Mouse (Mus musculus) embryo, embryonic 10.5 days (tissue): Measurements from ENCODE around the gene Pagr1a.

Source experiments
- DNase-seq: peaks from one replicate; pipeline ENCODE4 v3.0.0-alpha.2; 2015; ENCODE audit warnings: low spot score

The Pagr1a gene

DNA sequence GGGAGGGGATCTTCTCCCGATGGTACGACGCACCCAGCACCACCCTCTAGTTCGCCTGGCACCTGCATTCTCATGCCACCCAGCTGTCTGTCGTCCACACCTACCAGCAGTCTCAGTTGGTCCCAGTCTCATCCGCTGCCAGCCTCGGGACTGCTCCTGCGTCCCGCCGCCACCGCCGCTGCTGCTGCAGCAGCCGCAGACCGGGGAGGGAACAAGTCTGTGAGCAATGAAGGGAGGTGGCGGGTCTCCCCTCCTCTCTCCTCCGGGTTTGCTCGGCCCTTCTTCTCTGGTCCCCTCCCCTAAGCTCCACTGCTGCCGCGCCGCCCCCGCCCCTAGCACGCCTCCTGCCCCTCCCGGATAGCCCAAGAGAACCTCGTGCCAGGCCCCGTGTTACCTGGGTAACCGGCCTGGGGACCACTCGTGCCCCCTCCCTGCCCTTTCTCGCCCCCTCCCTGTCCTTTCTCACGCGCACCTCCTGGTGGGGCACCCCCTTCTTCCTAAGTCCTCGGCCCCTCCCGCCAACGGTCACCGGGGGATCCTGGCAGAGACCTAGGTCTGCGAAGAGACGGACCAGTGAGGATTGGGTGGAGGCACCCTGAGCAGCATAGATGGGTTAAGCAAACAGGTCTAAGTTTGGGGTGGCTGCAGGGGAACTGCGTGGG lies 3.9 kb upstream of the Pagr1a start, which contains the start of the genes Gm42742 and Prrt2:
Gene Gm42742, minus strand, starts transcription at position 197 of the 662 bp plus-strand sequence.
Gene Prrt2, minus strand, starts transcription at position 311 of the 662 bp plus-strand sequence.
- peak; percentile 71 for DNase-seq

DNA sequence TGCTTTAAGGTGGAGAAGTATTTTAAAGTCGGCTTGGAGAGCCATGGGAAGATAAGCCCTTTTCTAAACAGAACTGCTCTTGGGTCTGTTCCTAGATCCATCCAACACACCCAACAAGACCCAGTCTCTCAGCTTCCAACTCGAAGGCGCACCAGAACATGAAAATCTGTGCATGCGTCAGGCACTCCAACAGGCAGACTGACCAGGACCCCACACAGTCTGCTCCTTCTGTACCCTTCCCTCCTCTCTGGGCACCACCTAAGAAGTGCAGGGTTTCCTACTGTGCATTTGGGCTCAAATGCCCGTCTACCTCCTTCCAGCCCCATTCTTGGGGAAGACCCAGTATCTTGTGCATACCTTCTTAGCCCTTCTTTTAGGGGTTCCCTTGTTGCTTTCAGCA lies 3.3 kb upstream of the Pagr1a start:
- no peak for DNase-seq

DNA sequence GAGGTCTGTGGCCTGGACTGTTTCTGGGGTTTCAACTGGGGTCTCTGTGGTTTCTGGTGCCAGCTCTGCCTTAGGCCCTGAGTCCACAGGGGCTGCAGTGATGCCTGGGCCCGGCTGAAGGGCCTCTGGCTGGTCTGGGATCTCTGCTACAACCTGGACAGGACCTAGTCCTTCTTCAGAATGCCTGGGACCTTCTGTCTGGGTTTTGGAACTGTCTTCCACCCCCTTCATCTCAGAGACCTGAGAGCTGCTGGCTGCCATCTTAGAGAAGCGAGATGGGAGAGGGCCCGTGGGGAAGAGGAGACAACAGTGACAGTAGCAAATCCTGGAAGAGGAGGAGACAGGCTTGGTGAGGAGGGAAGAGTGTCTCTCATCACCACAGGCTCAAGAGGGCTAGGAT lies 2.9 kb upstream of the Pagr1a start:
- DNase-seq = no peak

DNA sequence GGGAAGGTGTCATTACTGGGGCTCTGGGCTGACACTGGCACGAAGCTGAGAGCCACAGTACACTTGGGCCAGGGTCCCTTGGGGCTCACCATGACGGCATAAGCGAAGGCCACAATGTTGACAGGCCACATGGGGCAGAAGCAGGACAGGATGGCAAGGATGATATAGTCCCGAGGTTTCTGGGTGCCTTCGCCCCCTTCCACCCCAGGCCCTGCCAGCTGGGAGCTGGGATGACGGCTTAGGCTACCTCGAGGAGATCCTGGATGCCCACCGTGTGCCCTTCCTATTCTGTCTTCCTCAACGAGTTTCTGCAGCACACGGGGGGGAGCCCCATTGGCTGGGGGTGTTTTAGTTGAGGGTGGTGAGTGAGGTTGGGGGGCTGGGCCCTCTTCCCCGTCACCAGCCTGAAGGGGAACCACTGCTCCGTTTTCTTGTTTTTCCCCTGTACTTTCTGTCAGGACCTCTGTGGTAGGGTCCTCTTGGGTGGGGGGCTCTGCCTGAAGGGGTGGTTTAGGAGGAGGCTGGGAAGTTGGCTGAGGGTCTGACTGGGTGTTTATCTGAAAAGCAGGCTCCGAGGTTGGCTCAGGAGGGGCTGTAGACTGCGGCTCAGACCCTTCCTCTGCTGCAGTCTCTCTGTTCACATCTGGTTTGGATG lies 2.3 kb upstream of the Pagr1a start:
- DNase-seq = no peak

DNA sequence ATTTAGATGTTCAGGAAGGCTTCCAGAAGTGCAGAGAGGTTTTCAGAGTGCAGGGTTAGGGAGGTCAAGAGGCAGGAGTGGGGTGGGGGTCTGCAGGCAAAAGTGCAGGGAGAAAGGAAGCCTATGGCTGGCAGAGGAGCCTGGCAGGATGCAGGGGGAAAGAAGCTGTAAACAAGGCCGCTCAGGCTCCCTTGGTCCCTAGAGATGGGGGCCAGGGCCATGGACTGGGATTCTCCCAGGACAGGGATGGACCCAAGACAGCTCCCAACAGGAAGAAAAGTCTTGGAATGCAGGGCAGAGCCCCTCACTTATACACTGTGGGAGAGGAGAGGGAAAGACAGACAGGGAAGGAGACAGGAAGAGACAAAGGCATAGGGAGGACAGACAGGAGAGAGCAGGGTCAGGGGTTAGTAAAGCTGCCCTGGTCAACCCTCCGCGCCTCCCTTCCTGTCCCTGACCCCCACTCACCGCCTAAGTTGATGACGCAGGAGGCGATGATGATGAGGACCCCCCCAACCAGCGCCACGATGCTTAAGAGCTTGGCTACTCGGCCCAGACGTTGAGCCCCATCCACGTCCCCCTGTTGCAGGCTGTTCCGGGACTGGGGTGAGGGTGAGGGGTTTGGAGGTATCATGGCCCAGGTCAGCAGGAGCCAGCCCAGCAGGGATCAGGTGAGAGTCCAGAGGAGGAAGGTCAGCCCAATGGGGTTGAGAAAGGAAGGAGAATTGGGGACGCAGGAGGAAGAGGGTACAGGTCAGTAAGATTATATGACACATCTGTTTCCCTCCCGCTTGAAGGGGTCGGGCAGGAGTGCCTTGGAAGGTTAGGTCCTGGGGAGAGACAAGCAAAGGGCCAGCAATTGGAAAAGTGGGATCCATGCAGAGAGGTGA lies 1.5 kb upstream of the Pagr1a start:
- DNase-seq = no peak

DNA sequence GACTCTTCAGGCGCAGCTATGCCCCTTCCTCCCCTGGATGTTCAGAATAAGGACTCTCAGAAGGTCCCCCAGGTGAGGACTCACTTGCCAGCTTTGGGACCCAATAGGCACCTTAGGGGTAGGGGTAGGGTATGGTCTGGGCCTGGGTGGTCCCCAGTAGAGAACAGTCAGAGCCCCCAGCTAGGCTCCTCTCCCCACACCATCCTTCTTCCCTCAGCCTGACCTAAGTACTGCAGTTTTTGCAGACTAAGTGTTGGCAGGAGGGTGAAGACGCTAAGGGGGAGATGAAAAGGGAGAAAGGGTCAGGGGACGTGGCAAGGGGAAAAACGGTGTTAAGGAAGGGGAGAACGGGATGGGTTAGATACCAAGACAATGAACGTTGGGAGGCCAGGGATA lies 796 bp upstream of the Pagr1a start:
- no peak for DNase-seq

DNA sequence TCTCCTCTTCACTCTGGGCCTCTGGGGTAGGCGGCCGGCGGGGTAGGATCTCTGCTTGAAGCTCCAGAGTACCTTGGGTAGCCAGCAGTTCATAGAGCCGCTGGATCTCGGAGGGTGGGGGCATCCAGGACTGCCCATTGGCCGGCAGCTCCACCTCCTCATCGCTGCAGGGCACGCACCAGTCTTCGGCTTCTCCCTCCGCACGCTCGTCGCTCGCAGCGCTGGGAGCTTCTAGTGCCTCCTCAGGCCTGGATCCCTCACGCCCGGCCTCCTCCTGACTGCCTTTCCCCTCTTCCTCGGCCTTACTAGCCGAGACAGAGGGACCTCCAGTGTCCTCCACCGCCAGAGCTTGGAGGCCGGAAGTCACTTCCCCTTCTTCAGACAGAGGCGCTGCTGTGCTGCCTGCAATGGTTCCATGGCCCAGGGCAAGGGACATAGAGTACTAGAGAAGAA lies 640 bp downstream of the Pagr1a start:
- DNase-seq = no peak

DNA sequence TGATC lies 869 bp downstream of the Pagr1a start, which contains the start of gene Pagr1b:
Gene Pagr1b, minus strand, starts transcription at position 4 of the 5 bp plus-strand sequence.
- no peak for DNase-seq

DNA sequence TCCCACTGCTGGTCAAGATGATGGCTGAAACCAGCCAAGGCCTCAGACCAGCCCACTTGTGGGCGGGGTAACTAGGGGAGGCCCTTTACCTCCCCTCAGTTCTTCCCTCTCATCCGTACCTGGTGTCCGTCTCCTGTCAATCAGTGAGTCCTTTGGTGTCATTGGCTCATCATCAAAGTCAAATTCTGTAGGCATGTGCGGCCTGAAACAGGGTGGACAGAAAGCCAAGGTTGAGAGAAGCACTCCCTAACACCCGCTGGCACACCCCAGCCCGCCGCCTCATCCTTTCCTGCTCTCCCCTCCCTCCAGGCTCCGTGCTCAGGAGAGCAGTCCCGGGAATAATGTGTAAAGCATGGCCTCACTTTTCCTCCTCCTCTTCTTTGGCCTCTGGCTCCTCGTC lies 1.1 kb downstream of the Pagr1a start:
- peak; percentile 77 for DNase-seq

DNA sequence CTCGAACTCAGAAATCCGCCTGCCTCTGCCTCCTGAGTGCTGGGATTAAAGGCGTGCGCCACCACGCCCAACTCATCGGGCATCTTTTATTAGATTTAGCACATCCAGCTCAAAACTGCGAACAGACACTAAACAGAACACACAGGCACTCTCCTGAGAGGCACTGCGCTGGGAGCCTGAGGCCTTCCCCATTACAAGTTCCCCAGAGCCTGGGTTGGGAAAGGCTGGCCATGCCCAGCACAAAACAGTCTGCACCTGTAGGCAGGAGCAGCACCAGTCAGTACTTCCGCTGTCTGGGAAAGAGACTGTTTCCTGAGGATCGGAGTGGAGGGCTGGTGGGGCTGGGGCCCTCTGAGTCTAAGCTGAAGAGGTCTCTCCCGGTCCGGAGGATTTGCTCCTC lies 2.2 kb downstream of the Pagr1a start:
- DNase-seq = no peak

DNA sequence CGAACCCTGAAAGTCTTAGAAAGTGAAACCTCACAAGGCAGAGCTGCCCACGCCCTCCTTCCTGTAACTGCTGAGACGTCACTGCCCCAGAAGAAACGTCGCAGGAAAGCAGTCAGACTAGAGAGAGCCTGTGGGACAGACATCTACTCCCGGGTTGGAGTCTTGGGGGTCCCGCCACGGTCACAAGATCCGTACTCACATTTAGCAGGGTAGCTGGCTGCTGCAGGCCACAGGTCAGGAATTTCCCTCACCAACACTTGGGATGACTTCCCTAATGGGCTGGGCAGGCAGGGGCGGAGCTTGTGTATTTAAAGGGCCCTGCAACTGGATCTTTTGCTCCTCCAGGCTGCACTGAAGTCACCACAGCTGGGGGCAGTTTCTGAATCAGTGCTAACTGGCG lies 2.8 kb downstream of the Pagr1a start, which contains the start of gene Mvp:
Gene Mvp, minus strand, starts transcription at position 302 of the 400 bp plus-strand sequence.
- peak; percentile 70 for DNase-seq

DNA sequence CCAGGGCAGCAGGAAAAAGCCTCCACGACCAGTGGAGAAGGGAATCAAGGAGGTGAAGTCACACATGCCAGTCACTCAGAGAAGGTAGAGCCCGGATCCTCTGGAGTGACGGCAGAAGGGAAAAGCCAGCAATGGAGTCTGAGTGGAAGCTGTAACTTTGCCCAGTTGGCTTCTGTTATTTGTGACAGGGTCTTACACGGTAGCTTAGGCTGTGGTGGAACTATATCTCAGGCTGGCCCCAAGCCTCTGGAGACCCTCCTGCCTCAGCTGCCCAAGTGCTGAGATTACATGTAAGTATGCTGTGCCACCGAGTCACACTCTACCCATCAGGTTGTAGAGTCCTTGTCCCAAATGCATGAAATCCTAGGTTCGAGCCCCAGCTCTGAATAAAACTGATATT lies 3.8 kb downstream of the Pagr1a start:
- DNase-seq = no peak

DNA sequence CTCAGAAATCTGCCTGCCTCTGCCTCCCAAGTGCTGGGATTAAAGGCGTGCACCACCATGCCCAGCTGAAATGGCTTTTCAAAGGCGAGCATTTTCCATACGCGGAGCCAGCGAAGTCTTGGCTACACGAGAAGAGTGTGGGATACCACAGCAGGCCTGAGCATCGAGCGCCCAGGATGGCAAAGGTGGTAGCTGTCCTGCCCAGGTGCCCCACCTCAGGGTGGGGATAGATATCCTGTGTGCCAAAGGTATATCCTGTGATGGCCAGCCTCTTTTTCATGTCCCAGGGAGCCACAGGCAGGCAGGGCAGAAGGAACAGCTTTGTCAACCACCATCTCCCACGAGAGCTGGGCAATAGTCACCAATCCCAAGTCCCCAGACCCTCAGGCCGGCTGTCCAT lies 4.3 kb downstream of the Pagr1a start:
- DNase-seq = no peak

DNA sequence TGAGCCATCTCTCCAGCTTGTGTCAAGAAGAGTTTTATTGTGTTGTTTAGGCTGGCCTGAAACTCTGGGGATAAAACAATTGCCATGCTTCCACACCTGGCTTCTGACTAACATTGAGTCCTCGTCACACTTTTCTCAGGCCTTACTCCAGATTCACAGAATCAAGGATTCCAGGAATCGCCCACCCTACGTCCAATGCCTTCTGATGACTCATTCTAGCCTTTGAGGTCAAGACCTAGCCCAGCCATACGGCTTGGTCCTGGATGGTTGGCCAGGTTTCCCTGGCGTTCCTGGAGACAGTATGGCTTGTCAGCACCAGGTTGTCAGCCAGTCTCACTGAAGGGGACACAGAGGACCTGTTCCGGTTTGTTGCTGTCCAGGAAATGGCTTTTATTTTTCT lies 4.8 kb downstream of the Pagr1a start:
- DNase-seq = no peak

DNA sequence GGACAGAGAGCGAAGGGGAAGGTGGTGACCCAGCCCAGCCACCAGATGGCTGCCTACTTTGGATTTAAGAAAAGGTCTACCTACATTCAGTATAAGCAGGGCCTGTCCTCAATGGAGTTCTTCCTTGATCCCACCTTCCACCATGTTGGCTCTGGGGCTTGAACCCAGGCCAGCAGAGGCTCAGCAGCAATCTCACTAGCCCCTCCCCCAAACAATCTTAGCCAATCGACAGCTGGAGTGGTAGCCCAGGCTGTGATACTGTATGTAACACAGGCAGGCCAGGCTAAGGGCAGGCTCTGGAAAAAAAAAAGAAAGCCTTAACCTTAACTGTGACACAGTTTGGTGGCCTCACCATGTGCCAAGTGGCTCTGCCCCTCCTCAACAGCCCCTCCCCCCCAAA lies 5.4 kb downstream of the Pagr1a start:
- DNase-seq = no peak

DNA sequence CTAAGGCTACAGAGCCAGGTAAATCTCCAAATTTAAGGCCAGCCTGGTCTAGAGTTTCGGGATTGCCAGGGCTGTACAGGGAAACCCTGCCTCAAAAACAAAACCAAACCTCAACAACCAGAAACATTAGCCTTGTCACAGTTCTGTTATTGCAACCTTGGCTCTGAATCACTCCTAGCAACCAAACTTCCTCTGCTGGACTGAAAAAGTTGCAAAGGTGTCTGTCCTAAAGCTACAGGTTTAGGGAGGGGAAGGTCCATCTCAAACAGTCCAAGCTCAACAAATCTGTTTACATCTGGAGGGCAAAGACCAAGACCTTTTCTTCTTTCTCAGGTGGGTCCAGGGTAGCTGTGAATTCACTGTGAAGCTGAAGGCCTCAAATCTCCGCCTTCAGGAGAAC lies 6.1 kb downstream of the Pagr1a start:
- no peak for DNase-seq

DNA sequence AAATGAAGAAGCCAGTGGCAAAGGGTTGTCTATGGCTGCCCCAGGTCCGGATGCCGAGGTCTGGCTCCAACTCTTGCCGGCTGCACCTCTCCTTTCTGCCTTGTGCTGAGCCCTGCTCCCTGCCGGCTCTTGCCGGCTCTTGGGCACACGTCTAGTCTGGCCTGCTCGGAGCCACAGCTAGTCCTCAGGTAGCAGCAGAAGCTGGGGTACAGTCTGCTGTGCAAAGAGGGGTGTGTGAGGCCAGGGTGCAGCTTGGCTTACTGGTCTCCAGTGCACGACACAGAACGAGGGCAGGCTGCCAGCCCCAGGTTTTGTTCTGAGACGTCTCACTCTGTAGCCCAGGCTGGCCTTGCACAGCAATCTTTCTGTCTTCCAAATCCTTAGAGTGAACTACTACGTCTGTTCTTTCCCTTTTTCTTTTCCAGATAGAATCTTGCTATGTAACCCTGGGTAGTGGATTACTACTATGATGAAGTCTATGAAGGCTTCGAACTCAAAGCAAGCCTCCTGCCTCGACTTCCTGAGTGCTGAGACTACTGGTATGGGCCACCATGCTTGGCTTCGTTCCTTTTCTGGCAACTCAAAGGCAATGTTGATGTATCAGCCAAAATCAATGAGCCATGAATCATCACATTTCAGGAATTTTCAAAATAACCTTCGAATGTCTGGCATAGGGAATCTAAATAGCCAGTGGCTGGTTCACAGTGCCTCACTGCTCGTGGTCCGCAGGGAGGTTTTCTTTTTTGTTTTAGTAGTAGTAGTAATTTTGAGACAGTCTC lies 7.7 kb downstream of the Pagr1a start:
- DNase-seq = no peak

DNA sequence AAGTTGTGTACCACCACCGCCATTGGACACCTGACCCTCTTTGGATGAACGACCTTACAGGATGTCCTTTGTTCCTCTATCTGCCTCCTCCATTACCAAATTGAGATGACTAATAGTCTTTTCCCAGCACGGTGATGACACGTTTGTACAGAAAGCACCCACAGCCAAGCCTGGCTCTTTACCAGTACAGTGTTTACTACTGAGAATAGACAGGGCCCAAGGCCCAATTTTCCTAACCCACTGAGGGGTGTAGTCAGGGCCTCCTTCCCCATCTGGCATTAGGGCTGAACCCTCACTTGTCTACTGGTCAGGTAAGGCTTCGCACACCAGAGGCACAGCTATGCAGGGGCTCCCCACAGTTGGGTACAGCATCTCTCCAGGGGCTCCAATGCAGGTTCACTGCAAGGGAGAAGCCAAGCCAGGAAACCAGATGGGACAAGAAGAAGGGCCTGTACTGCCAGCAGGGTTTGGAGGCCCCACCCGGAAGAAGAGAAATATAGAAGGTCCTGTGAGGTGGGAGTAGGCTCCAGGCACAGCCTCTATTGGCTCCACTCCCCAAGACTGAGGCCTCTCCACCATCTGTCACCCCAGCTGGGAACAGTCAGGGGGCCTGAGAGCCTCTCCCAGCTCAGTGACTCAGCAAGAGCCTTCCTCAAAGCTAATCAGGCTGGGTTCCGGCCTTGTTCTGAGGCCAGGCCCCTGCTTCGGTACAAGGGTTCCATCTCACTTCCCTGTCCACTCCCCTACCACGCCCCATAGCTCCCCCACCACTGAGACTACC lies 8.7 kb downstream of the Pagr1a start:
- peak; percentile 40 for DNase-seq

DNA sequence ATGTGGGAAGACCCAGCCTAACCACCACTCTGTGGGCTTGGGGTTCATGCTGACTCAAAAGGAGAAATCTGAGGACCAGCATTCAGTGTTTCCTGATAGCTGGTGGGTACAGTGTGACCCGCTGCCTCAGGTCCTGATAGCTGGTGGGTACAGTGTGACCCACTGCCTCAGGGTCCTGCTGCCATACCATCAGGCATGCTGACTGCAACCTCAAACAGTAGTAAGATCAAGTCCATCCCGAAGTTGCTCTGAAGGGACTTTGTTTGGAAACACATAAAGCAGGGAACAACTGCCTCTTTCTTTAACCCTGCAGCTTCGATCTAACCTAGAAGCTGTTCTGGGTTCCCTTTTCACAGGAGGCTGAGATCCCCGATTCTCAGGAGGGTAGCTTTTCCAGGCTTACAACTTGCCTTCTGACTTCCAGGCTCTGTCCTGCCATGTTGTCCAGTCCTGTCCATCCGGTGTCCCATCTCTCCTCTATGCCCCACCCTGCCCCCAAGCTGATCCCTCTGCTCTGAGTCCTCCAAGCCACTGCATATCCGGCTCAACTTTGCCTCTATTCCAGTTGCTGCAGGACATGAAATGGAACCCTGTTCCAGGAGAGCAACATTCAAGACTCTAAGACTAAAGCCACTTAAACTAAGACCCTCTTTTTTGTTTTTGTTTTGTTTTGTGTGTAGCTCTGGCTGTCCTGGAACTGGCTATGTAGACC lies 9.7 kb downstream of the Pagr1a start:
- DNase-seq = no peak

DNA sequence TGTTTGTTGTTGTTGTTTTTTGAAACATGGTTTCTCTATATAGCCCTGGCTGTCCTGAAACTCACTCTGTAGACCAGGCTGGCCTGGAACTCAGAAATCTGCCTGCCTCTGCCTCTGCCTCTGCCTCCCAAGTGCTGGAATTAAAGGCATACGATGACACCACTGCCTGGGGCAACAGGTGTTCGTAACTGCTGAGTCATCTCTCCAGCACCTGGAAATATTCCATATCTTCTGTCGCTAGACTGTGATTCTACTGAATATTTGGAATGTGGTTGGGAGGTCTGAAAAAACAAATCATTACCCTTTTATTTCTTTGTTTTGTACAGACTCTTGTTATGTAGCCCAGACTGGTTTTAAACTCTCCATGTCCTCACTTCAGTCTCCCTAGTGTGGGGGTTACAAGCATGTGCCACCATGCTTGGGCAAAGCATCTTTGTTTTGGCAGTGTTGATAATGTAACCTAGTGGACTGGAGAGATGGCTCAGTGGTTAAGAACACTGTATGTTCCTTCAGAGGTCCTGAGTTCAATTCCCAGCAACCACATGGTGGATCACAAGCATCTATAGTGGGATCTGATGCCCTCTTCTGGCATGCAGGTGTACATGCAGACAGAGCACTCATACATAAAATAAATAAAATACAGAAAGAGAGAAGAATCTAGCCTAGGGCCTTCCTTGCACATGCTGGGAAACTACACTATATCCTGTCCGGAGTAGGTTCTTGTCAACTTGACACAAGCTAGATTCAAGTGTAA lies 12.9 kb downstream of the Pagr1a start:
- DNase-seq = no peak
